Mouse (Mus musculus): ENCODE results near the gene Timp2.

DNA sequence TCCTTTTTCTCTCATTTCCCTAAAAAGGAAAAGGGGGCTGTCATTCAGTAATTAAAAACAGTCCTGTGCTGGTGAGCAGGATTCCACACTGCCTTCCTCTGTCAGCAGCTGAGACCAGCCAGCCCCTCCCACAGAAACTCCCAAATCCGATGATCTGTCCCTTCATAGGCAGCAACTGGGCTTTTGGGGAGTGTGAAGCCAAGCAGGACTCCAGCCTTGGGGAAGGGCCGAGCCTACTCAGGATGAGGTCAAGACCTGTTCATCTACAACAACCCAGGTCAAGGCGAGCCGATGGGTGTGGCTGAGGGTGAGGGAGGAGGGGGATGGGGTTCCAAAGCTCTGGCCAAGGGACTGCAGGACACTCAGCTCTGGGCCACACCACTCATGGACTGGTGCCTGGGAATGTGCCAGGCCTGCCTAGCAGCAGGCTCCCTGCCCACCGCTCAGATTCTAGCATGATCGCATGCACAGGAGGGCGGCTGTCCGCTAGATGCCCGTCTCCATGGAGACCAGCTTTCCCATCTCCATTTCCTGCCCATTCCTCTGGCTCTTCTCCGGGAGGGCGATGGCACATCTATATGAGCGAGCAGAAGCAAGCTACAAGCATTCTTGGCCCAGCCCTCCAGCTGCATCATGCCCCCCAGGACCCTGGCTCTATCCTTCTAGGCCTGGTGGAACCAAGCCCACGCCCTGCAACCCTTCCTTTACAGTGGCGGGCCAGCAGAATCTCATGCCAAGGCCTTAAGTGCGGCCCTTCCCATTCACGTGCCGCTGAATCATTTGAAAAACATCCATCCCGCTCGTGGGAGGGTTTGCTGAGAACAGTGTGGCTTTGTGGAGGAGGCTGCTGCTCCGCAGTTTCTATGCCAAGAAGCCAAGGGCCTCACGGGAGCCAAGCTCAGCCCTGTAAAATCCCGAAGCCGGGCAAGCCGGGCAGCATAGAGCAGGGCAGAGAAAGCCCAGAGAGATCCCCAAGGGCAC is 28.3 kb downstream of the Timp2 start:
- TF ChIP-seq CTCF (IDR thresholded peaks at IDR 0.05; ENCODE audit: low read depth) = no peak
- no peak for TF ChIP-seq EP300 (optimal IDR thresholded peaks at IDR 0.05)
